Mouse (Mus musculus) forebrain, embryonic 13.5 days (tissue): ENCODE results near the gene Rab6b. TPM values are rescaled to one million over a fixed set of nuclear protein-coding genes. Genes with fewer than 3 reads are reported as not detected.

Source experiments
- ATAC-seq: fragments of 200-750 bp; cut with Nextera tagmentation; 2 replicates; pipeline ENCODE4 v1.8.0; 2017
- H3K27ac ChIP-seq: fragments of 300-500 bp; sonication (generic); 2 replicates; pipeline ENCODE4 v1.5.1; 2015; ENCODE audit warnings: inconsistent platforms, mild to moderate bottlenecking, moderate library complexity
- H3K27me3 ChIP-seq: fragments of 300-500 bp; sonication (generic); 2 replicates; pipeline ENCODE4 v1.6.1; 2015; ENCODE audit warnings: mild to moderate bottlenecking, inconsistent platforms
- H3K36me3 ChIP-seq: fragments of 300-500 bp; sonication (generic); 2 replicates; pipeline ENCODE4 v1.6.1; 2015; ENCODE audit warnings: mild to moderate bottlenecking, inconsistent platforms; ENCODE audit not compliant: poor library complexity, severe bottlenecking
- H3K4me1 ChIP-seq: fragments of 300-500 bp; sonication (generic); 2 replicates; pipeline ENCODE4 v1.6.1; 2015; ENCODE audit warnings: inconsistent platforms
- H3K4me2 ChIP-seq: fragments of 300-500 bp; sonication (generic); 2 replicates; pipeline ENCODE4 v1.6.1; 2015; ENCODE audit warnings: inconsistent platforms, mild to moderate bottlenecking, moderate library complexity
- H3K4me3 ChIP-seq: fragments of 300-500 bp; sonication (generic); 2 replicates; pipeline ENCODE4 v1.5.1; 2015; ENCODE audit warnings: mild to moderate bottlenecking, inconsistent platforms
- H3K9ac ChIP-seq: fragments of 300-500 bp; sonication (generic); 2 replicates; pipeline ENCODE4 v1.6.1; 2015; ENCODE audit warnings: mild to moderate bottlenecking, inconsistent platforms
- H3K9me3 ChIP-seq: fragments of 300-500 bp; sonication (generic); replicated peaks from 2 replicates; pipeline ENCODE4 v1.6.1; 2016; ENCODE audit warnings: inconsistent platforms
- WGBS: fragments of 180-500 bp; shearing (Covaris S2); methylation state at CpG from one replicate; pipeline ENCODE4 v1.1.7; 2015; 5-methylcytosine and 5-hydroxymethylcytosine counted together
- polyA plus RNA-seq: library from polyadenylated mRNA; unstranded; fragments of >200 nt; fragmentation: Nextera tagmentation; extraction: Ambion mirVana; gene quantifications from 2 replicates; pipeline ENCODE4 v1.2.1, GENCODE M21; 2015

Gene Rab6b
- polyA plus RNA-seq, 1 experiment from 2014 or later = 38.5 TPM

GRCm38 (mm10) chr9:103225464-103225863 lies 113.9 kb downstream of the Rab6b start:
- no peaks in the 10 kb centered on the region for H3K9me3 ChIP-seq
- H3K36me3 ChIP-seq = no peaks in the 10 kb centered on the region
- H3K27ac ChIP-seq = no peak overlapping the region
- no peak overlapping the region for H3K4me3 ChIP-seq
- no peak overlapping the region for H3K4me2 ChIP-seq
- no peak overlapping the region for H3K9ac ChIP-seq
- H3K27me3 ChIP-seq = no peaks in the 10 kb centered on the region
- WGBS = 68% methylated on average over 3 of the region's 3 CpGs
- ATAC-seq = no peak
- H3K4me1 ChIP-seq = peaks cover 1% of the 10 kb centered on the region; the same call in 1 of the 2 replicates

GRCm38 (mm10) chr9:103226806-103227205 lies 115.2 kb downstream of the Rab6b start:
- Histone ChIP-seq H3K4me3 (no peak overlapping the region), H3K9me3 (no peaks in the 10 kb centered on the region), H3K4me1 (peaks cover 5% of the 10 kb centered on the region; the same call in 1 of the 2 replicates), H3K9ac (no peak overlapping the region), H3K36me3 (no peaks in the 10 kb centered on the region), H3K27ac (no peak overlapping the region), H3K4me2 (no peak overlapping the region), H3K27me3 (no peaks in the 10 kb centered on the region)
- ATAC-seq = no peak
- 92% methylated on average over 15 of the region's 15 CpGs for WGBS

- peaks cover 5% of the 10 kb centered on the region; the same call in 1 of the 2 replicates for H3K4me1 ChIP-seq
- H3K9ac ChIP-seq = no peak overlapping the region
- no peaks in the 10 kb centered on the region for H3K27me3 ChIP-seq
- no peak overlapping the region for H3K4me2 ChIP-seq
- no peaks in the 10 kb centered on the region for H3K9me3 ChIP-seq
- no peaks in the 10 kb centered on the region for H3K36me3 ChIP-seq
- 95% methylated on average over 16 of the region's 16 CpGs for WGBS
- ATAC-seq = no peak
- no peak overlapping the region for H3K27ac ChIP-seq
- H3K4me3 ChIP-seq = no peak overlapping the region
Observed at GRCm38 (mm10) chr9:103227760-103228159, 116.2 kb downstream of the Rab6b start.

GRCm38 (mm10) chr9:103228370-103229003 lies 116.9 kb downstream of the Rab6b start:
- Histone ChIP-seq H3K9ac (no peak overlapping the region), H3K4me2 (no peak overlapping the region), H3K4me1 (peaks cover 5% of the 10 kb centered on the region; the same call in 1 of the 2 replicates), H3K36me3 (no peaks in the 10 kb centered on the region), H3K27ac (no peak overlapping the region), H3K4me3 (no peak overlapping the region), H3K27me3 (no peaks in the 10 kb centered on the region), H3K9me3 (no peaks in the 10 kb centered on the region)
- 85% methylated on average over 13 of the region's 13 CpGs for WGBS
- ATAC-seq = no peak

GRCm38 (mm10) chr9:103229037-103229867 lies 117.7 kb downstream of the Rab6b start:
- H3K4me2 ChIP-seq = no peak overlapping the region
- 90% methylated on average over 15 of the region's 15 CpGs for WGBS

GRCm38 (mm10) chr9:103230151-103230951 lies 118.8 kb downstream of the Rab6b start, which contains the start of the genes Gm20425 and Trf:
Gm20425 (minus strand) TSS chr9:103230307.
Trf (minus strand) TSS chr9:103230444.
- peak; percentile 70 for ATAC-seq

More at GRCm38 (mm10) chr9:103229037-103229867, 117.7 kb downstream of the Rab6b start:
- Histone ChIP-seq H3K27ac (no peak overlapping the region), H3K4me3 (no peak overlapping the region), H3K27me3 (no peaks in the 10 kb centered on the region), H3K4me1 (peaks cover 5% of the 10 kb centered on the region; the same call in 1 of the 2 replicates), H3K9ac (no peak overlapping the region), H3K36me3 (no peaks in the 10 kb centered on the region), H3K9me3 (no peaks in the 10 kb centered on the region)
- no peak for ATAC-seq

GRCm38 (mm10) chr9:103232232-103233005 lies 120.8 kb downstream of the Rab6b start:
- Histone ChIP-seq H3K27ac (no peak overlapping the region), H3K4me3 (no peak overlapping the region), H3K9ac (no peak overlapping the region), H3K9me3 (no peaks in the 10 kb centered on the region), H3K36me3 (no peaks in the 10 kb centered on the region), H3K4me1 (peaks cover 5% of the 10 kb centered on the region; the same call in 1 of the 2 replicates), H3K27me3 (no peaks in the 10 kb centered on the region), H3K4me2 (no peak overlapping the region)
- WGBS = 89% methylated on average over 7 of the region's 7 CpGs
- no peak for ATAC-seq

More at GRCm38 (mm10) chr9:103230151-103230951, 118.8 kb downstream of the Rab6b start, which contains the start of the genes Gm20425 and Trf:
- Histone ChIP-seq H3K4me3 (peak within 1 kb of the TSS; percentile 16; the same call in 1 of the 2 replicates), H3K4me1 (peaks cover 5% of the 10 kb centered on the region; the same call in 1 of the 2 replicates), H3K9ac (peak within 1 kb of the TSS; percentile 30; the same call in 1 of the 2 replicates), H3K36me3 (no peaks in the 10 kb centered on the region), H3K9me3 (no peaks in the 10 kb centered on the region), H3K4me2 (peak within 1 kb of the TSS; percentile 35), H3K27me3 (no peaks in the 10 kb centered on the region), H3K27ac (0 out of 2 replicates have a peak within 1 kb of the TSS, but pooled peaks have one; percentile 20)
- WGBS = 64% methylated on average over 29 of the region's 29 CpGs

GRCm38 (mm10) chr9:103233006-103233395 lies 121.4 kb downstream of the Rab6b start:
- Histone ChIP-seq H3K4me3 (no peak overlapping the region), H3K9ac (no peak overlapping the region), H3K36me3 (no peaks in the 10 kb centered on the region), H3K4me2 (no peak overlapping the region), H3K9me3 (no peaks in the 10 kb centered on the region), H3K27ac (no peak overlapping the region), H3K27me3 (no peaks in the 10 kb centered on the region), H3K4me1 (peaks cover 5% of the 10 kb centered on the region; the same call in 1 of the 2 replicates)
- no peak for ATAC-seq
- 82% methylated on average over 7 of the region's 7 CpGs for WGBS

- no peak for ATAC-seq
- peaks cover 5% of the 10 kb centered on the region; the same call in 1 of the 2 replicates for H3K4me1 ChIP-seq
- 79% methylated on average over 7 of the region's 7 CpGs for WGBS
- no peaks in the 10 kb centered on the region for H3K36me3 ChIP-seq
- H3K4me2 ChIP-seq = no peak overlapping the region
- no peak overlapping the region for H3K9ac ChIP-seq
- no peaks in the 10 kb centered on the region for H3K27me3 ChIP-seq
- H3K27ac ChIP-seq = no peak overlapping the region
- no peaks in the 10 kb centered on the region for H3K9me3 ChIP-seq
- H3K4me3 ChIP-seq = no peak overlapping the region
Observed at GRCm38 (mm10) chr9:103234059-103234458, 122.5 kb downstream of the Rab6b start.

GRCm38 (mm10) chr9:103234565-103235165 lies 123.1 kb downstream of the Rab6b start:
- no peak overlapping the region for H3K9ac ChIP-seq
- H3K4me3 ChIP-seq = no peak overlapping the region
- 62% methylated on average over 7 of the region's 7 CpGs for WGBS
- no peaks in the 10 kb centered on the region for H3K36me3 ChIP-seq
- no peaks in the 10 kb centered on the region for H3K27me3 ChIP-seq
- H3K9me3 ChIP-seq = no peaks in the 10 kb centered on the region
- peaks cover 5% of the 10 kb centered on the region; the same call in 1 of the 2 replicates for H3K4me1 ChIP-seq
- no peak for ATAC-seq
- H3K27ac ChIP-seq = no peak overlapping the region
- H3K4me2 ChIP-seq = no peak overlapping the region
